Comparison of ENCODE assay signal across 29 mouse cellular contexts in the genomic region with DNA sequence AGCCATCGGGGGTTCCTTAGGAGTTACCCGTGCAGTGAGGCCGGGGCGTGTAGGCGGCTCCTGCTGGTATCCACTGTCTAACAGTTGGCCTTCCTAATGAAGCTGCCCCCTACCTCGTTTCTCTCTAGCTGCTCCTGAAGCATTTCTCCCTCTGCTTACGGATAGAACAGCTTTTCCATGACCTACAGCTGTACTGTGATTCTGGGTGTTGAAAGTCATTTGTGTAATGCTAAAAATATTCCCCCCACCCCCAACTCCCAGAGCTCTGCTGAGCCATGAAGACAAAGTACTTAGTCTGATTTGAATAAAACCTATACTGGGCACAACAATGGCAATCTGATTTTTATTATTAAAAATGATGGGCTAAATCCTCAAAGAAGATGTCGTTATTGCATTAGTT.
DNase-seq lines count a peak whose midpoint lies in the region; ATAC-seq and TF ChIP-seq lines count a peak whose summit lies in the region.
"Had no signal": no experiment of that assay in that cellular context is flagged by ENCODE, and none has a peak within 500 bp of the region (broad histone marks: within the 10 kb centered on the region; RNA-seq: fewer than 3 reads in every experiment).

No protein-coding gene starts in this region.

- H3K4me1 ChIP-seq in heart, embryonic 11.5 days (ENCODE audit: control insufficient read depth, insufficient read depth, low read length) = no peaks in the 10 kb centered on the region
- no peaks in the 10 kb centered on the region for H3K4me1 ChIP-seq in heart, adult 2 months (ENCODE audit: control insufficient read depth, insufficient read depth, low read length)
- H3K4me1 ChIP-seq in CH12.LX (ENCODE audit: control insufficient read depth in 1 of 2, insufficient read depth in 2 of 2) = peaks cover 8 to 62% of the 10 kb centered on the region in 2 experiments; a peak in 3 of 4 replicates
- no peaks in the 10 kb centered on the region for H3K4me1 ChIP-seq in midbrain, embryonic 14.5 days (ENCODE audit: control insufficient read depth, insufficient read depth, low read length)
- H3K4me1 ChIP-seq: embryonic facial prominence, embryonic 13.5 days; forebrain, embryonic 10.5 days; forebrain, embryonic 15.5 days; hindbrain, embryonic 10.5 days; hindbrain, embryonic 15.5 days; liver, embryonic 15.5 days; midbrain, embryonic 15.5 days had no signal

- DNase-seq in heart, adult 2 months = no peak
- DNase-seq in CH12.LX (ENCODE audit: extremely low read depth) = peak; percentile 37
- DNase-seq in Patski (ENCODE audit: low read depth, low spot score) = no peak
- peak; percentile 5 to 12 for DNase-seq in heart, postnatal 10 days
- no peak for DNase-seq in midbrain, embryonic 14.5 days
- DNase-seq in ovary, postnatal 10 days (ENCODE audit: low spot score) = no peak
- DNase-seq: adrenal gland, postnatal 14 days; cerebellum, adult 11-12 months; cerebellum, adult 9-11 months; kidney, adult 18-20 months; kidney, postnatal 36 days; lung, embryonic 14.5 days; lung, postnatal 14 days; right cerebral cortex, postnatal 4 days; thymus, postnatal 4 days had no signal

- peak overlapping the region; percentile 58; the same call in 1 of the 2 replicates for H3K27ac ChIP-seq in heart, embryonic 11.5 days (ENCODE audit: low read depth, low read length)
- H3K27ac ChIP-seq in heart, adult 2 months = no peak overlapping the region
- no peak overlapping the region for H3K27ac ChIP-seq in CH12.LX (ENCODE audit: insufficient read depth, low read depth)
- H3K27ac ChIP-seq in midbrain, embryonic 14.5 days (replicated peaks; ENCODE audit: low read depth, low read length) = no peak overlapping the region
- H3K27ac ChIP-seq: embryonic facial prominence, embryonic 13.5 days; forebrain, embryonic 10.5 days; forebrain, embryonic 15.5 days; hindbrain, embryonic 10.5 days; hindbrain, embryonic 15.5 days; layer of hippocampus, adult 2 months; left cerebral cortex, adult 2 months; limb, embryonic 12.5 days; liver, embryonic 15.5 days; midbrain, embryonic 15.5 days; stomach, postnatal 0 days had no signal

- H3K4me3 ChIP-seq in heart, embryonic 11.5 days (ENCODE audit: low read depth, low read length) = no peak overlapping the region
- H3K4me3 ChIP-seq in heart, adult 2 months = no peak overlapping the region
- H3K4me3 ChIP-seq in CH12.LX (replicated peaks in 1 of 3; ENCODE audit: low read depth in 2 of 3, low read length in 2 of 3, poor library complexity in 1 of 3) = no peak overlapping the region
- no peak overlapping the region for H3K4me3 ChIP-seq in midbrain, embryonic 14.5 days (replicated peaks; ENCODE audit: low read depth, low read length)
- H3K4me3 ChIP-seq: embryonic facial prominence, embryonic 13.5 days; forebrain, embryonic 10.5 days; forebrain, embryonic 15.5 days; hindbrain, embryonic 10.5 days; hindbrain, embryonic 15.5 days; layer of hippocampus, adult 2 months; left cerebral cortex, adult 2 months; limb, embryonic 12.5 days; liver, embryonic 15.5 days; midbrain, embryonic 15.5 days had no signal

- H3K9ac ChIP-seq in heart, embryonic 11.5 days (ENCODE audit: low read depth, low read length) = no peak overlapping the region
- H3K9ac ChIP-seq in heart, adult 2 months (ENCODE audit: low read depth, low read length) = no peak overlapping the region
- H3K9ac ChIP-seq in CH12.LX (ENCODE audit: insufficient read depth, low read depth) = no peak overlapping the region
- no peak overlapping the region for H3K9ac ChIP-seq in midbrain, embryonic 14.5 days (replicated peaks; ENCODE audit: low read length)
- H3K9ac ChIP-seq: embryonic facial prominence, embryonic 13.5 days; forebrain, embryonic 15.5 days; hindbrain, embryonic 15.5 days; limb, embryonic 12.5 days; liver, embryonic 15.5 days; lung, embryonic 14.5 days; midbrain, embryonic 15.5 days had no signal

- TF ChIP-seq CTCF in heart, adult 2 months (IDR thresholded peaks at IDR 0.05) = no peak
- TF ChIP-seq CTCF in CH12.LX (conservative IDR thresholded peaks at IDR 0.05 in 1 of 2, IDR thresholded peaks at IDR 0.05 in 1 of 2; ENCODE audit: low read depth in 2 of 2, low read length in 2 of 2) = no peak
- no peak for TF ChIP-seq CTCF in Patski (IDR thresholded peaks at IDR 0.05)

- no peak for TF ChIP-seq RAD21 in CH12.LX (IDR thresholded peaks at IDR 0.05; ENCODE audit: low read depth, low read length)

- no peak overlapping the region for H3K4me2 ChIP-seq in heart, embryonic 11.5 days
- peak overlapping the region; percentile 64; the same call in 1 of the 2 replicates for H3K4me2 ChIP-seq in CH12.LX (ENCODE audit: insufficient read depth, low read depth, poor library complexity, severe bottlenecking)
- H3K4me2 ChIP-seq in midbrain, embryonic 14.5 days (ENCODE audit: low read length) = no peak overlapping the region
- H3K4me2 ChIP-seq: embryonic facial prominence, embryonic 13.5 days; forebrain, embryonic 15.5 days; hindbrain, embryonic 15.5 days; limb, embryonic 12.5 days; liver, embryonic 15.5 days; lung, embryonic 14.5 days; midbrain, embryonic 15.5 days had no signal

- H3K79me2 ChIP-seq in heart, adult 2 months (replicated peaks; ENCODE audit: control insufficient read depth, insufficient read depth, low read length) = no peaks in the 10 kb centered on the region
- no peaks in the 10 kb centered on the region for H3K79me2 ChIP-seq in CH12.LX (replicated peaks; ENCODE audit: control insufficient read depth, extremely low read depth, insufficient read depth, poor library complexity, severe bottlenecking)

- 32% methylated on average over 8 of the region's 8 CpGs for WGBS in heart, embryonic 11.5 days (ENCODE audit: insufficient replicate concordance)
- 53% methylated on average over 8 of the region's 8 CpGs for WGBS in heart, adult 2 months
- 78% methylated on average over 8 of the region's 8 CpGs for WGBS in midbrain, embryonic 14.5 days

- TF ChIP-seq EP300 in heart, adult 2 months (IDR thresholded peaks at IDR 0.05; ENCODE audit: insufficient read depth, low read depth, low read length) = no peak
- peak; percentile 58; the same call in 1 of the 2 replicates for TF ChIP-seq EP300 in CH12.LX (IDR thresholded peaks at IDR 0.05; ENCODE audit: low read length)

- ATAC-seq in heart, embryonic 11.5 days (replicated peaks; ENCODE audit: insufficient number of reproducible peaks, low FRiP score, low TSS enrichment) = no peak
- peak; percentile 71 for ATAC-seq in Patski
- no peak for ATAC-seq in midbrain, embryonic 14.5 days (ENCODE audit: low FRiP score, low TSS enrichment)
- ATAC-seq: CD4-positive, CD25-positive, alpha-beta regulatory T cell, adult 4 months; forebrain, embryonic 15.5 days; inflammation-experienced regulatory T-cells, adult 6 months; midbrain, embryonic 15.5 days had no signal

- POLR2A ChIA-PET in Patski (lab: Charles Lee) = no interaction called here

- H3K36me3 ChIP-seq in heart, embryonic 11.5 days (ENCODE audit: control insufficient read depth, insufficient read depth, low read length) = no peaks in the 10 kb centered on the region
- H3K36me3 ChIP-seq in heart, adult 2 months (ENCODE audit: control insufficient read depth, insufficient read depth, low read length) = no peaks in the 10 kb centered on the region
- H3K36me3 ChIP-seq in CH12.LX (replicated peaks in 1 of 2; ENCODE audit: control insufficient read depth in 1 of 2, insufficient read depth in 1 of 2, low read length in 1 of 2) = peaks cover 2 to 20% of the 10 kb centered on the region in 2 experiments
- H3K36me3 ChIP-seq in midbrain, embryonic 14.5 days (ENCODE audit: control insufficient read depth, insufficient read depth, low read length) = no peaks in the 10 kb centered on the region
- H3K36me3 ChIP-seq: embryonic facial prominence, embryonic 13.5 days; forebrain, embryonic 10.5 days; forebrain, embryonic 15.5 days; hindbrain, embryonic 10.5 days; hindbrain, embryonic 15.5 days; limb, embryonic 12.5 days; liver, embryonic 15.5 days; midbrain, embryonic 15.5 days had no signal

- no peaks in the 10 kb centered on the region for H3K9me3 ChIP-seq in heart, embryonic 11.5 days (replicated peaks; ENCODE audit: control insufficient read depth, low read length)
- H3K9me3 ChIP-seq in CH12.LX (replicated peaks; ENCODE audit: low read length) = no peaks in the 10 kb centered on the region
- no peaks in the 10 kb centered on the region for H3K9me3 ChIP-seq in midbrain, embryonic 14.5 days (ENCODE audit: control insufficient read depth, low read length)
- H3K9me3 ChIP-seq: embryonic facial prominence, embryonic 13.5 days; forebrain, embryonic 10.5 days; forebrain, embryonic 15.5 days; hindbrain, embryonic 10.5 days; hindbrain, embryonic 15.5 days; limb, embryonic 12.5 days; liver, embryonic 15.5 days; midbrain, embryonic 15.5 days had no signal

- in situ Hi-C loops in CH12.LX (cut with MboI; ENCODE audit: low pct_ligation_motif_present, low pct_unique_long_range_greater_than_20kb, low sequenced_read_pairs) = no loop called here
- in situ Hi-C loops in Patski (cut with MboI; ENCODE audit: low pct_unique_long_range_greater_than_20kb) = no loop called here

- H3K27me3 ChIP-seq in heart, embryonic 11.5 days (ENCODE audit: control insufficient read depth, insufficient read depth, low read length) = no peaks in the 10 kb centered on the region
- H3K27me3 ChIP-seq in heart, adult 2 months (ENCODE audit: control insufficient read depth, insufficient read depth, low read length) = no peaks in the 10 kb centered on the region
- H3K27me3 ChIP-seq in CH12.LX (replicated peaks) (no peaks in the 10 kb centered on the region), Patski (no peaks in the 10 kb centered on the region)
- H3K27me3 ChIP-seq in midbrain, embryonic 14.5 days (ENCODE audit: control insufficient read depth, insufficient read depth, low read length) = no peaks in the 10 kb centered on the region
- H3K27me3 ChIP-seq: embryonic facial prominence, embryonic 13.5 days; forebrain, embryonic 15.5 days; hindbrain, embryonic 15.5 days; limb, embryonic 12.5 days; liver, embryonic 15.5 days; midbrain, embryonic 15.5 days had no signal

- TF ChIP-seq POLR2A in heart, adult 2 months (IDR thresholded peaks at IDR 0.05; ENCODE audit: insufficient read depth, low read depth, low read length) = no peak
- TF ChIP-seq POLR2A in CH12.LX (IDR thresholded peaks at IDR 0.05; ENCODE audit: low read depth, low read length) = no peak

- CTCF ChIA-PET in Patski (lab: Charles Lee) = no interaction called here

- intact Hi-C loops in heart, adult 2 months (cut with DNase I) = no loop called here
- intact Hi-C loops in heart, postnatal 10 days (cut with DNase I) = no loop called here

- dilution Hi-C loops in CH12.LX (cut with MboI; ENCODE audit: extremely low pct_ligation_motif_present, extremely low pct_unique_long_range_greater_than_20kb, low sequenced_read_pairs) = no loop called here

TF ChIP-seq in CH12.LX, 34 proteins besides CTCF, POLR2A, EP300 and RAD21 (continues in another document):
- no peak for TF ChIP-seq SIN3A (IDR thresholded peaks at IDR 0.05; ENCODE audit: low read length)
- TF ChIP-seq USF2 (conservative IDR thresholded peaks at IDR 0.05; ENCODE audit: low read depth, low read length) = no peak
- no peak for TF ChIP-seq USF1 (IDR thresholded peaks at IDR 0.05; ENCODE audit: low read depth, low read length)
- TF ChIP-seq ETS1 (conservative IDR thresholded peaks at IDR 0.05; ENCODE audit: low read depth, low read length) = peak; percentile 35; the same call in 1 of the 2 replicates
- TF ChIP-seq IRF4 (IDR thresholded peaks at IDR 0.05; ENCODE audit: low read depth, low read length) = peak; percentile 63
- TF ChIP-seq ZNF384 (IDR thresholded peaks at IDR 0.05; ENCODE audit: low read depth, low read length) = no peak

Comparison
In these comparisons a context has a peak if more than half of its experiments do, and no peak if none do; other contexts are left out.
1. DNase-seq: peak in CH12.LX (single experiment) and heart, postnatal 10 days (2 of 2); none in heart, adult 2 months (0 of 2), Patski (single experiment), midbrain, embryonic 14.5 days (single experiment) and ovary, postnatal 10 days (single experiment).